Mouse (Mus musculus): ENCODE data around the gene Flvcr1. TPM values are rescaled to one million over a fixed set of nuclear protein-coding genes. Genes with fewer than 3 reads are reported as not detected.
"Not testable (repeated sequence)": the region's sequence is repeated elsewhere in the genome, so short reads cannot be mapped to it uniquely, and the experiment has no call there.

The Flvcr1 gene
- polyA plus RNA-seq, 1 experiment from 2014 or later, result 2.6 TPM

GRCm38 (mm10) chr1:191035649-191036048 is 9.7 kb upstream of the Flvcr1 start:
- Histone ChIP-seq H3K36me3 (replicated peaks; ENCODE audit: insufficient read depth, low read length) (no peaks in the 10 kb centered on the region), H3K4me2 (ENCODE audit: low read depth, low read length) (no peak overlapping the region), H3K9me3 (ENCODE audit: low read length) (no peaks in the 10 kb centered on the region), H3K4me3 (ENCODE audit: low read depth, low read length) (no peak overlapping the region), H3K27me3 (ENCODE audit: insufficient read depth, low read length) (no peaks in the 10 kb centered on the region), H3K27ac (ENCODE audit: low read depth) (no peak overlapping the region), H3K4me1 (ENCODE audit: insufficient read depth) (no peaks in the 10 kb centered on the region), H3K9ac (replicated peaks) (no peak overlapping the region)
- no peak for ATAC-seq
- TF ChIP-seq EP300 (IDR thresholded peaks at IDR 0.05; ENCODE audit: low read depth) (no peak), CTCF (IDR thresholded peaks at IDR 0.05; ENCODE audit: low read depth) (no peak)
- no peak for DNase-seq
- 43% methylated on average over 4 of the region's 4 CpGs for WGBS (ENCODE audit: insufficient replicate concordance)

- H3K4me3 ChIP-seq (ENCODE audit: low read depth, low read length); ATAC-seq; H3K9me3 ChIP-seq (ENCODE audit: low read length); H3K4me1 ChIP-seq (ENCODE audit: insufficient read depth); H3K27me3 ChIP-seq (ENCODE audit: insufficient read depth, low read length); H3K9ac ChIP-seq (replicated peaks); DNase-seq; H3K4me2 ChIP-seq (ENCODE audit: low read depth, low read length); H3K36me3 ChIP-seq (replicated peaks; ENCODE audit: insufficient read depth, low read length); H3K27ac ChIP-seq (ENCODE audit: low read depth): not testable (repeated sequence)
- WGBS (ENCODE audit: insufficient replicate concordance), result 57% methylated on average over 6 of the region's 6 CpGs
Observed at GRCm38 (mm10) chr1:191030922-191031425, 5.0 kb upstream of the Flvcr1 start.

- WGBS (ENCODE audit: insufficient replicate concordance), result 68% methylated on average over 10 of the region's 10 CpGs
- no peak overlapping the region for H3K27ac ChIP-seq (ENCODE audit: low read depth)
- ATAC-seq (no peak), DNase-seq (no peak)
- H3K9ac ChIP-seq (replicated peaks), result no peak overlapping the region
- no peak overlapping the region for H3K4me3 ChIP-seq (ENCODE audit: low read depth, low read length)
- H3K36me3 ChIP-seq (replicated peaks; ENCODE audit: insufficient read depth, low read length), result no peaks in the 10 kb centered on the region
- no peak for TF ChIP-seq EP300 (IDR thresholded peaks at IDR 0.05; ENCODE audit: low read depth)
- no peak for TF ChIP-seq CTCF (IDR thresholded peaks at IDR 0.05; ENCODE audit: low read depth)
- peaks cover 9% of the 10 kb centered on the region for H3K4me1 ChIP-seq (ENCODE audit: insufficient read depth)
- H3K9me3 ChIP-seq (ENCODE audit: low read length), result no peaks in the 10 kb centered on the region
- no peak overlapping the region for H3K4me2 ChIP-seq (ENCODE audit: low read depth, low read length)
- H3K27me3 ChIP-seq (ENCODE audit: insufficient read depth, low read length), result no peaks in the 10 kb centered on the region
Observed at GRCm38 (mm10) chr1:191030182-191030581, 4.2 kb upstream of the Flvcr1 start.

GRCm38 (mm10) chr1:191025016-191026012 is 644 bp downstream of the Flvcr1 start:
- H3K27ac ChIP-seq (ENCODE audit: low read depth), result peak overlapping the region; percentile 77
- peaks cover 14% of the 10 kb centered on the region for H3K4me1 ChIP-seq (ENCODE audit: insufficient read depth)
- peak overlapping the region; percentile 84 for H3K9ac ChIP-seq (replicated peaks)
- H3K4me3 ChIP-seq (ENCODE audit: low read depth, low read length), result peak overlapping the region; percentile 76
- peak; percentile 47 for DNase-seq
- peak overlapping the region; percentile 100 for H3K4me2 ChIP-seq (ENCODE audit: low read depth, low read length)
- no peak for TF ChIP-seq CTCF (IDR thresholded peaks at IDR 0.05; ENCODE audit: low read depth)
- no peak for TF ChIP-seq EP300 (IDR thresholded peaks at IDR 0.05; ENCODE audit: low read depth)
- H3K36me3 ChIP-seq (replicated peaks; ENCODE audit: insufficient read depth, low read length), result 0 out of 2 replicates have a peak, but pooled peaks cover 2% of the 10 kb centered on the region
- WGBS (ENCODE audit: insufficient replicate concordance), result 4% methylated on average over 67 of the region's 69 CpGs
- no peaks in the 10 kb centered on the region for H3K27me3 ChIP-seq (ENCODE audit: insufficient read depth, low read length)
- no peaks in the 10 kb centered on the region for H3K9me3 ChIP-seq (ENCODE audit: low read length)
- peak; percentile 37 for ATAC-seq

- 80% methylated on average over 5 of the region's 6 CpGs for WGBS (ENCODE audit: insufficient replicate concordance)
- H3K4me3 ChIP-seq (ENCODE audit: low read depth, low read length); H3K27ac ChIP-seq (ENCODE audit: low read depth); H3K36me3 ChIP-seq (replicated peaks; ENCODE audit: insufficient read depth, low read length); DNase-seq; ATAC-seq; H3K4me2 ChIP-seq (ENCODE audit: low read depth, low read length); H3K9ac ChIP-seq (replicated peaks); H3K27me3 ChIP-seq (ENCODE audit: insufficient read depth, low read length); H3K9me3 ChIP-seq (ENCODE audit: low read length): not testable (repeated sequence)
- H3K4me1 ChIP-seq (ENCODE audit: insufficient read depth), result peaks cover 14% of the 10 kb centered on the region
Observed at GRCm38 (mm10) chr1:191023806-191024205, 2.2 kb downstream of the Flvcr1 start.

- H3K27me3 ChIP-seq (ENCODE audit: insufficient read depth, low read length), result no peaks in the 10 kb centered on the region
- ATAC-seq, result no peak
- H3K36me3 ChIP-seq (replicated peaks; ENCODE audit: insufficient read depth, low read length), result 0 out of 2 replicates have a peak, but pooled peaks cover 2% of the 10 kb centered on the region
- H3K4me2 ChIP-seq (ENCODE audit: low read depth, low read length), result no peak overlapping the region; the same call in 1 of the 2 replicates
- H3K9me3 ChIP-seq (ENCODE audit: low read length), result no peaks in the 10 kb centered on the region
- no peak overlapping the region for H3K9ac ChIP-seq (replicated peaks)
- no peak for DNase-seq
- H3K4me3 ChIP-seq (ENCODE audit: low read depth, low read length), result no peak overlapping the region
- no peak for TF ChIP-seq CTCF (IDR thresholded peaks at IDR 0.05; ENCODE audit: low read depth)
- no peak for TF ChIP-seq EP300 (IDR thresholded peaks at IDR 0.05; ENCODE audit: low read depth)
- no peak overlapping the region for H3K27ac ChIP-seq (ENCODE audit: low read depth)
- peaks cover 14% of the 10 kb centered on the region for H3K4me1 ChIP-seq (ENCODE audit: insufficient read depth)
- 50% methylated on average over 2 of the region's 2 CpGs for WGBS (ENCODE audit: insufficient replicate concordance)
Observed at GRCm38 (mm10) chr1:191023140-191023539, 2.8 kb downstream of the Flvcr1 start.

Data from liver, postnatal 0 days (tissue).